Mouse (Mus musculus): Measurements from ENCODE around the gene Rtel1.

GRCm38 (mm10) chr2:181381631-181382306, 62.2 kb downstream of the Rtel1 start:
- TF ChIP-seq CTCF (IDR thresholded peaks at IDR 0.05) (no peak), EP300 (IDR thresholded peaks at IDR 0.05) (no peak)
